Mouse (Mus musculus) heart, adult 2 months (tissue): ENCODE data around the gene Ssbp4.

Experiments
- CTCF ChIP-seq: fragments of 200-600 bp; IDR thresholded peaks from 2 replicates; pipeline ENCODE4 v1.8.1; 2022; ENCODE audit warnings: antibody characterized with exemption, mild to moderate bottlenecking, moderate library complexity
- EP300 ChIP-seq: fragments of 200-500 bp; IDR thresholded peaks from 2 replicates; pipeline ENCODE4 v1.6.1; 2011; ENCODE audit warnings: low read depth, low read length, control low read depth; ENCODE audit not compliant: insufficient read depth
- POLR2A ChIP-seq: fragments of 200-500 bp; IDR thresholded peaks from 2 replicates; pipeline ENCODE4 v1.6.1; 2011; ENCODE audit warnings: mild to moderate bottlenecking, low read depth, low read length, control low read depth; ENCODE audit not compliant: insufficient read depth

DNA sequence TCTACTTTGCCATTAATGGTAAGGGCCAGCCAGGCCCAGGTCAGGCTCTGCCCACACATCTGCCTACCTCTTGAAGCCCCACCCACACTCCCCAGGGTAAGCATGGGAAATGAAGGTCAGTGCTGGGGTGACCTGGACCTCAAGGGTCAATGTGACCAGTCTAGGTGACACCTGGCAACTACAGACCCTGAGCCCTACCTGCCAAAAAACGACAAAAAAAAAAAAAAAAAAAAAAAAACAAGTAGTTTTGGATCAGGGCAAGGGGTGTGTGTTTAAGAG is 39.4 kb upstream of the Ssbp4 start:
- TF ChIP-seq CTCF: no peak
- TF ChIP-seq POLR2A: no peak
- TF ChIP-seq EP300: no peak
